Mouse (Mus musculus): Measurements from ENCODE around the gene Cacna2d2. TPM values are rescaled to one million over a fixed set of nuclear protein-coding genes. Genes with fewer than 3 reads are reported as not detected.

Cacna2d2 gene
- polyA plus RNA-seq, 1 experiment from 2014 or later = 0.60 TPM

DNA sequence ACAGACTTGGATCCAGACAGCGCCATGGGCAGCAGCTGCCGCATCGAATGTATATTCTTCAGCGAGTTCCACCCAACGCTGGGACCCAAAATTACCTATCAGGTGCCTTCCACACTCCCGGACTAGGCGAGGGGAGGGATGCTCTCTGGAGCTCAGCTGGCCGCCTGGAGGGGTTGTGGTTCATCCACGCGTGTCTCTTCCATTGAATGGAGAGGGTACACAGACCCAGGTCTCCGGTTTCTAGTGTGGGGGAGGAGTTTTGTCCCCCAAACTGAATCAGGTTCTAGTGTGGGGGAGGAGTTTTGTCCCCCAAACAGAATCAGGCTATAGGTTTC lies 142.9 kb downstream of the Cacna2d2 start:
- Histone ChIP-seq H3K4me2 (ENCODE audit: low read depth, low read length) (peak overlapping the region; percentile 93), H3K4me3 (ENCODE audit: low read length) (peak overlapping the region; percentile 67), H3K27ac (ENCODE audit: low read length) (peak overlapping the region; percentile 16; the same call in 1 of the 2 replicates), H3K9ac (ENCODE audit: low read length) (peak overlapping the region; percentile 81), H3K4me1 (replicated peaks; ENCODE audit: control insufficient read depth, insufficient read depth, low read length) (peaks cover 25% of the 10 kb centered on the region), H3K36me3 (ENCODE audit: control insufficient read depth, insufficient read depth, low read length) (peaks cover 32% of the 10 kb centered on the region), H3K9me3 (ENCODE audit: control insufficient read depth, low read length) (no peaks in the 10 kb centered on the region), H3K27me3 (ENCODE audit: control insufficient read depth, insufficient read depth, low read depth, low read length) (no peaks in the 10 kb centered on the region)
- under 1% methylated on average over 11 of the region's 11 CpGs for WGBS
- ATAC-seq (ENCODE audit: low read depth) = 0 out of 2 replicates have a peak, but pooled peaks have one; percentile 4

DNA sequence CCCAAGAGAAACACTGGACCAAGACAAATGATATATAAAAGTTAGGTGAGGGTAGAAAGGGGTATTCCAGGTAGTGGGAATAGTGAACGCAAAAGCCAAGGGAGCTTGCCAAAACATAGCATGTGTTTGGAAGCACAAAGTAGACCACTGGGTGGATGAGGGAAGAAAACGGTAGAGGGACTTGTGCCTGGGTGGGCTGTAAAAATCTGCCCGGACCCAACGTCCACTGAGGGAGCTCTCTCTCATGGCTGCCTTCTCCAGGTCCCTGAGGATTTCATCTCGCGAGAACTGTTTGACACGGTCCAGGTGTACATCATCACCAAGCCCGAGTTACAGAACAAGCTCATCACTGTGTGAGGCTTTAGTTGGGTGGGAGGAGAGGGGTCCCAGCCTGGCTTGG lies 143.3 kb downstream of the Cacna2d2 start:
- H3K27ac ChIP-seq (ENCODE audit: low read length) = no peak overlapping the region
- peak overlapping the region; percentile 93 for H3K4me2 ChIP-seq (ENCODE audit: low read depth, low read length)
- H3K27me3 ChIP-seq (ENCODE audit: control insufficient read depth, insufficient read depth, low read depth, low read length) = no peaks in the 10 kb centered on the region

DNA sequence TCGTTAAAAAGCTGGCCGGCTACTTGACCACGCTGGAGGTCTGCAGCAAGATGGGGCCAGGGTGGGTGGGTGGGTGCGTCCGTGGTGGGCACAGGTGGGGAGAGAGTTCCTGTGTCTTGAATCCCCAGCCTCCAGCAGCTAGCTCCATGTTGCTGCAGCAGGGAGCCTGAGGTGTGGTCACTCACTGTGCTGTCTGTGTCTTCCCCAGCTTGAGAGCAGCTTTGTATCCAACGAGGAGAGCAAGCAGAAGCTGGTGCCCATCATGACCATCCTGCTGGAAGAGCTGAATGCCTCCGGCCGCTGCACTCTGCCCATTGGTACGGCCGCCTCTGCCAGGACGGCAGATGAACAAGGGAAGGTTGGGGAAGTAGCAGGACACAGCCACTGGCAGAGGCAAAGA lies 143.9 kb downstream of the Cacna2d2 start:
- Histone ChIP-seq H3K4me2 (ENCODE audit: low read depth, low read length) (0 out of 2 replicates have a peak overlapping the region, but pooled peaks have one; percentile 93), H3K27ac (ENCODE audit: low read length) (no peak overlapping the region), H3K4me1 (replicated peaks; ENCODE audit: control insufficient read depth, insufficient read depth, low read length) (peaks cover 27% of the 10 kb centered on the region), H3K27me3 (ENCODE audit: control insufficient read depth, insufficient read depth, low read depth, low read length) (no peaks in the 10 kb centered on the region), H3K9me3 (ENCODE audit: control insufficient read depth, low read length) (no peaks in the 10 kb centered on the region), H3K9ac (ENCODE audit: low read length) (no peak overlapping the region), H3K36me3 (ENCODE audit: control insufficient read depth, insufficient read depth, low read length) (peaks cover 25% of the 10 kb centered on the region), H3K4me3 (ENCODE audit: low read length) (no peak overlapping the region)
- 78% methylated on average over 11 of the region's 11 CpGs for WGBS
- no peak for ATAC-seq (ENCODE audit: low read depth)

More for the DNA sequence above, 143.3 kb downstream of the Cacna2d2 start:
- ATAC-seq (ENCODE audit: low read depth) = no peak
- Histone ChIP-seq H3K4me1 (replicated peaks; ENCODE audit: control insufficient read depth, insufficient read depth, low read length) (peaks cover 27% of the 10 kb centered on the region), H3K9ac (ENCODE audit: low read length) (peak overlapping the region; percentile 81), H3K9me3 (ENCODE audit: control insufficient read depth, low read length) (no peaks in the 10 kb centered on the region), H3K36me3 (ENCODE audit: control insufficient read depth, insufficient read depth, low read length) (peaks cover 31% of the 10 kb centered on the region), H3K4me3 (ENCODE audit: low read length) (peak overlapping the region; percentile 67)
- 35% methylated on average over 8 of the region's 8 CpGs for WGBS

DNA sequence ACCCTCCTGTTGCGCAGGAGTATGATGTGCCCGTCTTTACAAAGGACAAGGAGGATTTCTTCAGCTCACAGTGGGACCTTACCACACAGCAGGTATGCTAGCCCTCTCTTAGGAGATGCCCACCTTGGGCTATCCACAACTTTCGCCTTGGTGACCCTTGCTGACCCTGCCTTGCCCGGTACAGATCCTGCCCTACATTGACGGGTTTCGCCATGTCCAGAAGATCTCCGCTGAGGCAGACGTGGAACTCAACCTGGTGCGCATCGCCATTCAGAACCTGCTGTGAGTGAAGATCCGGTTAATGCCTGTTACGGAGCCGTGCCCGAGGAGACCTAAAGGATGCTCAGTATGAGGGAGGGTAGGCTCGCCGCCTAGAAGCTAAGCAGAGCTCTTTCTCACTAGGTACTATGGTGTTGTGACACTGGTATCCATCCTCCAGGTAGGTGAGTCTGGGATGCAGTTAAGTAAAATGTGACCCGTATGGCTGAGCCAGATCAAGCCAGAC lies 144.8 kb downstream of the Cacna2d2 start:
- no peak overlapping the region for H3K27ac ChIP-seq (ENCODE audit: low read length)
- no peak overlapping the region for H3K9ac ChIP-seq (ENCODE audit: low read length)
- H3K4me3 ChIP-seq (ENCODE audit: low read length) = no peak overlapping the region
- H3K27me3 ChIP-seq (ENCODE audit: control insufficient read depth, insufficient read depth, low read depth, low read length) = no peaks in the 10 kb centered on the region
- WGBS = 94% methylated on average over 17 of the region's 17 CpGs
- ATAC-seq (ENCODE audit: low read depth) = no peak
- peaks cover 17% of the 10 kb centered on the region for H3K36me3 ChIP-seq (ENCODE audit: control insufficient read depth, insufficient read depth, low read length)
- no peaks in the 10 kb centered on the region for H3K9me3 ChIP-seq (ENCODE audit: control insufficient read depth, low read length)
- H3K4me2 ChIP-seq (ENCODE audit: low read depth, low read length) = no peak overlapping the region
- peaks cover 27% of the 10 kb centered on the region for H3K4me1 ChIP-seq (replicated peaks; ENCODE audit: control insufficient read depth, insufficient read depth, low read length)

DNA sequence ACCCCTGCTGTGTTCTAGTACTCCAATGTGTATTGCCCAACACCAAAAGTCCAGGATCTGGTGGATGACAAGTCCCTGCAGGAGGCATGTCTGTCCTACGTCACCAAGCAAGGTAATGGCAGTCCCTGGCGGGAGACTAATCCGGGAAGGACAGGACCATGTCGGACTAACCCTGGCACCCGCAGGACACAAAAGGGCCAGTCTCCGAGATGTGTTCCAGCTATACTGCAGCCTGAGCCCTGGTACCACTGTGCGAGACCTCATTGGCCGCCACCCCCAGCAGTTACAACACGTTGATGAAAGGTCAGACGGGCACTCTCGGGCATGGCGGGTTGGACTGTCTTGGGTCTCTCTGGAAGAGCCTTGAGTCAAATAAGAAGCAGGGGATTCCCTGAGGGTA lies 145.3 kb downstream of the Cacna2d2 start:
- WGBS = 93% methylated on average over 12 of the region's 12 CpGs
- Histone ChIP-seq H3K9me3 (ENCODE audit: control insufficient read depth, low read length) (no peaks in the 10 kb centered on the region), H3K9ac (ENCODE audit: low read length) (no peak overlapping the region), H3K27ac (ENCODE audit: low read length) (no peak overlapping the region), H3K4me3 (ENCODE audit: low read length) (no peak overlapping the region), H3K27me3 (ENCODE audit: control insufficient read depth, insufficient read depth, low read depth, low read length) (no peaks in the 10 kb centered on the region), H3K36me3 (ENCODE audit: control insufficient read depth, insufficient read depth, low read length) (peaks cover 13% of the 10 kb centered on the region), H3K4me1 (replicated peaks; ENCODE audit: control insufficient read depth, insufficient read depth, low read length) (peaks cover 27% of the 10 kb centered on the region), H3K4me2 (ENCODE audit: low read depth, low read length) (no peak overlapping the region)
- no peak for ATAC-seq (ENCODE audit: low read depth)

DNA sequence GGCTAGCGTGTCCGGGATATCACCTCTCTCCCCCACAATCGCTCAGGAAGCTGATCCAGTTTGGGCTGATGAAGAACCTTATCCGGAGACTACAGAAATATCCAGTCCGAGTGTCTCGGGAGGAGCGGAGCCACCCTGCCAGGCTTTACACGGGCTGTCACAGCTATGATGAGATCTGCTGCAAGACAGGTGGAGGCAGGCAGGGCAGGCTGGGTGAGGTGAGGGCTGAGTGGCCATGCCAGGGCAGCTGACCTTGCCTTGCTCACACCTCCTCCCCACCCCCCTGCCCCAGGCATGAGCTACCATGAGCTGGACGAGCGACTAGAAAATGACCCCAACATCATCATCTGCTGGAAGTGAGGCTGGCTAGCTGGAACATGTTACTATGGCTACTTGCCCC lies 145.8 kb downstream of the Cacna2d2 start:
- Histone ChIP-seq H3K36me3 (ENCODE audit: control insufficient read depth, insufficient read depth, low read length) (peaks cover 10% of the 10 kb centered on the region; the same call in 1 of the 2 replicates), H3K4me1 (replicated peaks; ENCODE audit: control insufficient read depth, insufficient read depth, low read length) (peaks cover 27% of the 10 kb centered on the region), H3K4me3 (ENCODE audit: low read length) (no peak overlapping the region), H3K4me2 (ENCODE audit: low read depth, low read length) (no peak overlapping the region), H3K9me3 (ENCODE audit: control insufficient read depth, low read length) (no peaks in the 10 kb centered on the region), H3K27ac (ENCODE audit: low read length) (no peak overlapping the region), H3K9ac (ENCODE audit: low read length) (no peak overlapping the region), H3K27me3 (ENCODE audit: control insufficient read depth, insufficient read depth, low read depth, low read length) (no peaks in the 10 kb centered on the region)
- ATAC-seq (ENCODE audit: low read depth) = no peak
- WGBS = 77% methylated on average over 10 of the region's 10 CpGs

DNA sequence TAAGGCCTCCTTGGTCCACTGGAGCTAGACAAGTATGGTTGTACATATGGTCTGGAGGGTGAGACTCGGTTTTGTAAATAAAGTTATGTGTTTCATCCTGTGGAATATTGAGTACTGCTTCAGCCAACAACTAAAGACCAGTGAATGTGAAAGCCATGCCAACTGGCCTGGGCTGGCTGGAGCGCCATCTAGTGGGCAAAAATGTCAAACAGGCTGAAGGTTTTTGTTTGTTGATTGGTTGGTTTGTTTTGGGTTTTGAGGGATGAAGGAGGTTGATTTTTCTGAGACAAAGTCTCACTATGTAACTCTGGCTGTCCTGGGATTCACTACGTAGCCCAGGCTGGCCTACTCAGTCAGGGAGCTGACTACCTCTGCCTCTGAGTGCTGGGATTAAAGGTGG lies 146.2 kb downstream of the Cacna2d2 start:
- H3K4me3 ChIP-seq (ENCODE audit: low read length) = no peak overlapping the region
- no peaks in the 10 kb centered on the region for H3K27me3 ChIP-seq (ENCODE audit: control insufficient read depth, insufficient read depth, low read depth, low read length)
- no peak overlapping the region for H3K4me2 ChIP-seq (ENCODE audit: low read depth, low read length)
- H3K9me3 ChIP-seq (ENCODE audit: control insufficient read depth, low read length) = no peaks in the 10 kb centered on the region
- peaks cover 10% of the 10 kb centered on the region; the same call in 1 of the 2 replicates for H3K36me3 ChIP-seq (ENCODE audit: control insufficient read depth, insufficient read depth, low read length)
- no peak overlapping the region for H3K27ac ChIP-seq (ENCODE audit: low read length)
- H3K9ac ChIP-seq (ENCODE audit: low read length) = no peak overlapping the region
- WGBS = 13% methylated on average over 3 of the region's 3 CpGs
- ATAC-seq (ENCODE audit: low read depth) = no peak
- H3K4me1 ChIP-seq (replicated peaks; ENCODE audit: control insufficient read depth, insufficient read depth, low read length) = peaks cover 29% of the 10 kb centered on the region

DNA sequence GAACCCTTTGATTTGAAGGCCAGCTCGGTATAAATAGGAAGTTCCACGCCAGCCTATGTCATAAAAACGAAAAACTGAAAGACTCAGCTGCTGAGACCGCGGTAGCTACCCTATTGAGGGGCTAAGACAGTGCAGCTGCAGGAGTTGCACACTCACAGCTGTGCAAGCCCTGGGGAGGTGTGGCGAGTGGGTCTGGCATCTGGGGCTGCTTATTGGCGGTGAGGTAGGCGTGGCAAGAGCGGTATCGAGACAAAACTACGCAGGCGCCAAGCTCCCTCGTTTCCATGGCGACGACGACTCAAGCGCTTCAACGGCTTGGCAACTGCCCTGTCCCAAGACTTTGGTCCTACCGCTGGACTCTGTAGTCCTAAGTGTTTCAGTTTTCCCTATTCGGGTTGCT lies 147.6 kb downstream of the Cacna2d2 start, which contains the start of gene Zmynd10:
TSS of gene Zmynd10 (plus strand) at position 273 of the 400 bp plus-strand sequence.
- WGBS = 2% methylated on average over 20 of the region's 20 CpGs
- 0 out of 2 replicates have a peak within 1 kb of the TSS, but pooled peaks have one; percentile 31 for H3K9ac ChIP-seq (ENCODE audit: low read length)
- peak within 1 kb of the TSS; percentile 26 for H3K4me3 ChIP-seq (ENCODE audit: low read length)
- H3K27me3 ChIP-seq (ENCODE audit: control insufficient read depth, insufficient read depth, low read depth, low read length) = no peaks in the 10 kb centered on the region
- peaks cover 10% of the 10 kb centered on the region; the same call in 1 of the 2 replicates for H3K36me3 ChIP-seq (ENCODE audit: control insufficient read depth, insufficient read depth, low read length)
- peak within 1 kb of the TSS; percentile 49 for H3K4me2 ChIP-seq (ENCODE audit: low read depth, low read length)
- H3K4me1 ChIP-seq (replicated peaks; ENCODE audit: control insufficient read depth, insufficient read depth, low read length) = peaks cover 33% of the 10 kb centered on the region
- no peak within 1 kb of the TSS for H3K27ac ChIP-seq (ENCODE audit: low read length)
- ATAC-seq (ENCODE audit: low read depth) = peak; percentile 62
- no peaks in the 10 kb centered on the region for H3K9me3 ChIP-seq (ENCODE audit: control insufficient read depth, low read length)

DNA sequence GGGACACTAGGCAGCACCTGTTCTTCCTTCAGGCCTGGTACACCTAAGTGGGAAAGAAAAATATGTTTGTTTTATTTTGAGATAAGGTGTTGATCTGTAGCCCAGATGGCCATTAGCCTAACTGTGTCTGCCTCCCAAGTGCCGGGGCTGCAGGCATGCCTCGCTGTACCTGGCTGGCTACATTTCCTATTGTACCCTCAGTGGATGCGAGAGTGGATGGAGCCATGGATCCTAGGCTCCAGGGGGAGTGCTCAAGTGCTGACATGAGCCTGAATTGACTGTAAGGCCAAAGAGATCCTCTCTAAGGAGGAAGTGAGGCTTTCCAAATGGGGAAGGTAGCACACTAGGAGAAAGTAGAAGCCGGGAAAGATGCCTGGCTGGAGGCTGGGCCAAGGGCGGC lies 148.5 kb downstream of the Cacna2d2 start:
- Histone ChIP-seq H3K27me3 (ENCODE audit: control insufficient read depth, insufficient read depth, low read depth, low read length) (no peaks in the 10 kb centered on the region), H3K9me3 (ENCODE audit: control insufficient read depth, low read length) (no peaks in the 10 kb centered on the region), H3K27ac (ENCODE audit: low read length) (no peak overlapping the region), H3K36me3 (ENCODE audit: control insufficient read depth, insufficient read depth, low read length) (peaks cover 10% of the 10 kb centered on the region; the same call in 1 of the 2 replicates), H3K4me1 (replicated peaks; ENCODE audit: control insufficient read depth, insufficient read depth, low read length) (peaks cover 35% of the 10 kb centered on the region), H3K9ac (ENCODE audit: low read length) (no peak overlapping the region), H3K4me2 (ENCODE audit: low read depth, low read length) (no peak overlapping the region), H3K4me3 (ENCODE audit: low read length) (no peak overlapping the region)
- 80% methylated on average over 5 of the region's 5 CpGs for WGBS
- ATAC-seq (ENCODE audit: low read depth) = no peak
